Mouse (Mus musculus): ENCODE data around the gene Ubfd1.

The Ubfd1 gene

DNA sequence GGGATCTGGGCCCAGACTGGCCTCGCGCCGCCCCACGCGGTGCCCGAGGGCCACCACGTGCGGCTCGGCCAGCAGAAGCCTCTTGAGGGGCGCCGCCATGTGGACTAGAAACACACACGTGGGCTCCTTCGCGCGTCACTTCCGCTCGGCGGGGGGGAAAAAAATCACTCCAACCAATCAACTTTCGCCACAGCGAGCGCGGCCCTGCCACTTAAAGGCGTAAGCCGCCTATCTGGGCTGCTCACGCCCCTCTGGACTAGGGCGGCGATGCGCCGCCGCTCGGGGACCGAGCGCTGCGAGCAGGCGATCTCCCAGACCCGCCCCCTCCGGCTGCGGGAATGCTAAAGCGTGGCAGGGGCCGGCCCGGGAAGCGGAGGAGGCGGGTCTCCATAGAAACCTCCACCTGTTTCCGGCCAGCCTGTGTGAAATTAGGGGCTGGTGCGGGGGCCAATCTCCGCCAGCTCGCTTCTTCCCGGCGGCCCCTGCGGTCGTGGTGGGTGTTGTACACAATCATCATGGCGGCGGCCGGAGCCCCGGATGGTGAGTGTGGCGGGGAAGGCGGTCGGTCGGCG lies at the start of gene Ubfd1, which contains the start of gene Ears2:
TSS of gene Ubfd1 (plus strand) at position 231 of the 572 bp plus-strand sequence.
TSS of gene Ears2 (minus strand) at position 319 of the 572 bp plus-strand sequence.
- DNase-seq: peak; percentile 97

DNA sequence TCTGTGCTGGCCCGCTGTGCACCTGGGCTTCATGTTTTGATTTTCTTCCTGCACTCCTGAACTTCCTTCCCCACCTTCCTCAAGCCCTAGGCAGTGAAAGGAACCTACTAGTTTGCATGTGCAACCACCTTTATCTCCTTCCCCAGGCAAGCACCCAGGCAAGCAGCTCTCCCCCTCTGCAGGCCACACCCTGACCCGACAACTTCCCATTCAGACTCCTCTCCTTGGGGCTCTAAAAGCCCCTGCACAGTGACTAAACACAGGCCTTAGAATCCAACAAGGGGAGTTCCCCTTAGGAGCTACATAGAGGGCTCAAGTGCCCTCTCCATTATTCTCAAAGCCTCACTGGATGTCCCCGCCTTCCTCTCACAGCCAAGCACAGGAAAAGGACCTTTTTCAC lies 48.7 kb upstream of the Ubfd1 start:
- peak; percentile 19 for DNase-seq

DNA sequence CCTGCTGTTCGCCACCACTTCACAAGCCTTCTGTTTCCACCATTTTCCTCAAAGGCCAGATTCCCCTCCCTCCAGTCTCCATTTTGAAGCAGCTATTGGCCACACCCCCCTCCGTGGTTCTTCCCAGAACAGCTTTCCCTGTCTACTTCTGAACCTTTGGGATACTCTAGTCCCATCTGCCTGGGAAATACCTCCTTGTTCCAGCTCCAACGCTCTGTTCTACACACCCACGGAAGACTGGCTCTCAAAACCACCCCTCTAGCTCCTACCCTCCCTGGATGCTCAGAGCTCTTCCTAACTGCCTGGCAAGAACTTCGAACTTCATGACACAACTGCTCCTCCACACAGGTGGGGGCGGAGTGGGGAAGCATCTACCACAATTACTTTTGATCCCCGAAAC lies 48.0 kb upstream of the Ubfd1 start:
- DNase-seq: no peak

DNA sequence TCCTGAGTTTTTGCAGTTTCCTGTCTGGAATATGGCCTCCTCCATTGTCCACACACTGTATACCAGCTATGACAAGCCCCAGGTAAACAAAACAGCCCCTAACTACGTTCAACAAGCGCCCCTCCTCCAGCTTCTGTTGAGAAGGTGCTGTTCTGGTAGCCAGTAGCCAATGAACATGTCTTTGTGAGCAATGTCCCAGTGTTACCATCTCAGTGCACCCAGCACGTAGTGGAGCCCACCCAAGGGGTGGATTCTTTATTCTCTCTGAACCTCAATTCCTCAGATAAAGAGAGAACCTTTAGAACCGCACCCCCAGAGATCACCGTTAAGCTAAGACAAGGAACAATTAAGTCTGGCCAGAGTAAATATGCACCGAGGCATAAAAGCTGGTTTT lies 46.7 kb upstream of the Ubfd1 start:
- peak; percentile 8 for DNase-seq

DNA sequence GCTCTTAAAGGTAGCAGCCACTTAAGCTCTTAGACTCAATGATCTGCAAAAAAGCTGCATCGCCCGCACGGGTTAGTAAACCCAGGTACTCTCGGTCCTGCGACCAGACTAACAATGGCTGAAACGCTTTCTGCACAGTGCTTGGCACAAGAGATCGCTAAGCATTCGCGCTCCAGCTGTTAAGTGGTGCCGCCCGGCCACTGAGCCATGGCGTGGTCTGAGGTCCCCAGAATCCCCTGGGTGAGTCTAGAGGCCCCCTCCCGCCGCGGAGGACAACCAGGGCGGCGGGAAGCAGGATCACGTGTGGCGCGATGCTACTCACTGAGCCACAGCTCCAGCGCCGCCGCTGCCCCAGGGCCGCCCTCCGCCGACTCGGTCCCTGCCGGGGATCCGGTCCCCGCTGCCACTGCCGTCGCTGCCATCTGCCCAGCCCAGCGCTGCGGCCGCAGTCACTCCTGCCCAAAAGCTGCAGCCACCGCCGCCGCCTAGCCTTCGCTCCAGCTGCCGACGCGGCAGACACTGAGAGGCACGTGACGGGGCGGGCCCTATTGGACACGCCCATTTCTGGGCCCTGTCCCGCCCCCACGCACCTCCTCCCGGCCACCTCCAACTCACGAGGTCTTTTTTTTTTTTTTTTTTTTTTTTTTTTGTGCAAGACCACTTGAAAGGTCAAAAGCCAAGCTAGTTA lies 46.2 kb upstream of the Ubfd1 start, which contains the start of gene Gga2:
TSS of gene Gga2 (minus strand) at position 556 of the 688 bp plus-strand sequence.
- peak; percentile 92 for DNase-seq

DNA sequence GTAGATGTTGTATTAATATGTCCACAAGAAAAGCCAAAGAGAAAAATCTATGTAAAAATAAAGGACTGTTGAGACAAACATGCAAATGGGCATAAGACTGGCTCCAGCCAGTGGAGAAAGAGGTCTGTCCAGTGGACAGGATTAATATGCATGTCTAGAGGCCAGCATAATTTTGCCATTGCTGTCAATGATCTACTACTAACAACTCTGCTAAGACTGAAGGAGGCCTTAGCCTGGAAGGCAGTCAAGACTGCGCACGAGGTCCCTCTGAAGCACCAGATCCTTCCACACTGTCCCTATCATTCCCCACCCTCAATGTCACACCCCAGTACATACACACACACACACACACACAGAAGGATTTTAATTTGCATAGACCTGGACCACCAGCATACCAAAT lies 44.8 kb upstream of the Ubfd1 start:
- DNase-seq: no peak

DNA sequence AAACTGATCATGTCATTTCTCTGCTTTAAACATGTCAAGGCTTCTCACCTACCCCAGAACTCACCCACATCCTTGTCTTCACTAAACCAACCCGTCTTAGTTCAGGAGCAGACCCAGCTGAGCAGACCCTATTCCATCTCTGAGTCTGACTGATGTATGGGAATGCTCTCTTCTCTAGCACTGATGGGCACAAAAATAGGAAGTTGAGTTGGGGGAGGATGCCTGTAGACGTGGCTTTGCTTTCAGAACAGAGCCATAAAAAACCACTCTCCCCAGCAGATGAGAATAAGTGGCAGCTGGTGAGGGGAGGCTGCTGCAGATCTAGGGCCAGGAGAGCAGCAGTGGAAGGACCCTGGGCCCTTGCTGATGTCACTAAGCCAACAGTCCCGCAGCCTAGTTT lies 33.6 kb upstream of the Ubfd1 start:
- no peak for DNase-seq

DNA sequence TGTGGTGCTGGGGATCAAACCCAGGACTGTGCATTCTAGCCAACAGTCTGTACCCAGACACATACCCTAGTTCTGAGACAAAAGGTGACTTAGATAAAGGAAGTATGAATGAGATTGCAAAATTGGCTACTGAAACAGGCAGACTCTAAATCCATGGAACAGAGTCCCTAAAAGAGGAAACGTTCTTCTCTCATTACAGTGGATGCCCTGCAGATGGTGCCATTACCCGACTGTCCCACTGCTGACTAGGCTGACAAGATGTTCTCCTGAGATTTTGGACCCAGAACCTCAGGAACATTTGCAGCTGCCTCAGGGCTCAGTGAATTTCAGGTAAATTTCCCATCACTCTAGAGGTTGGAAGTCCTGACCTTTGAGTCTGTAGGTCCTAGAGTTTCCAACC lies 32.6 kb upstream of the Ubfd1 start:
- DNase-seq: peak; percentile 46

DNA sequence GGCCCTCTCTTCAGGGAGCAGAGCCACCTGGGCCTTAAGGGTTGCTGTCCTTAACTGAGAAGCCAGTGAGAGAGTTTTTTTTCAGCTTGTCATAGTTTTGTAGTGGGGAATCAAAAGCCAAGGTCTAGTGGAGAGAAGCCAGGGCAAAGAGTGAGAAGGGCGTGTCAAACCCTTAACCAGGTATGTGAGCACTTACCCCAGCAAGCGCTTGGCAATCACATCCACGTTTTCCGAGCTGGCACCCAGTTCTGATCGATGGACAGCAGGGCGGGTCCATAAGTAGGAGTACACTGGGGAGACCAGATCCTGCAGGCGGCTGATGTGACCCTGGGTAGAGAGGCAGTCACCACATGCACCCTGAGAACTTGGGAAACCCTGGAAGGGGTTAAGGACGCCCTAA lies 22.9 kb upstream of the Ubfd1 start:
- peak; percentile 16 for DNase-seq

DNA sequence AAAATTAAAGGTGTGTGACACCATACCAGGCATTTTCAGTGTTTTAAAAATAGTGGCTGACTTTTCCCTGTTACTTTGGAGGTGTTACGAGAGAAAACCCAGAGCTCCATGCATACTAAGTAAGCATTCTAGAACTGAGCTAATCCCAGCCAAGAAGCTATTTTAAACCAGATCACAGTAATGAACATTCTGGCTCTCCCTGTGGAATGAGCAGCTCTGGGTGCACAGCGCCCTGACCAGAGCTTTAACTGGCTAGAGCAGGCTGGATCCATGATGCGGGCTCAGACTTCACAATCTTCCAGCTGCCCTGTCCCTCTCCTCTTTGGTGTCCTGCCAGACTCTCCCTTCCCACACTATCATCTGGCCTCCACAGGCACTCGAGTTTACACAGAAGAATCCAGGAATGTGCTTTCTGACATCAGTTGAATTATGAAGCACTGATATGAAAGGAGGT lies 21.8 kb upstream of the Ubfd1 start:
- DNase-seq: peak; percentile 70

DNA sequence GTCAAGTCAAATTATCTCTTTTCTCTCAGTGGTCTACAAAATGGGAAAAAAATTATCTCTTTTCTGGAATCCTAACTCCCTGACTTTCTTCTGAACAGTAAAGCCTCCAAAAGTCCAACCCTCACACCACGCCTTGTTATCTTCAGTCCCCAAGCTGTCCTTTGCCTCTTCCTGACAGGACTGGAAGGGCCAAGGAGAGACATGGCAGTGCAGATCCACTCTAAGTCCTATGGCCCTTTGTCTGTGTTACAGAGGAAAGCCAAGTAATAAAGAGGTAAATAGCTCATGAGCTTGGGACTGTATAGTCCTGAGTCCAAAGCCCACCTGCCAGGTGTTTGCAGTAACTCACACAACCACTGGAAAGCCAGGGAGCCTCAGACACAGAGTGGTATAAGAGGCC lies 21.3 kb upstream of the Ubfd1 start:
- no peak for DNase-seq

DNA sequence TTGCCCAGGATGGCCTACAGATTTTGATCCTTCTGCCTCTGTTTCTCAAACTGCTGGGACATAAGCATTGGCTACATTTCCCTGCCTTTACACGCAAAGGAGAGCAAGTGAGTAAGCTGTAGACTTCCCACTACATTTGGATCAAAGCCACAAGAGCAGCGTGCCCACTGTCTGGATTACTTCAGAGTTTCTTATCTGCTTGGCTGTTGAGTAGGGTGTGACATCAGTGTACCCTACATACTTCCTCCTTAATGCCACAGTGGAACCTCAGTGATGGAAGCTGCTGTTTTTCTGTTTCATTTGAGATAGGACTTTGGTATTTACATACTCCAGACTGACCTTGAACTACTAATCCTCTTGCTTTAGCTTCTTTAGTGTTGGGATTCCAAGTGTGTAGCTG lies 20.2 kb upstream of the Ubfd1 start:
- no peak for DNase-seq

DNA sequence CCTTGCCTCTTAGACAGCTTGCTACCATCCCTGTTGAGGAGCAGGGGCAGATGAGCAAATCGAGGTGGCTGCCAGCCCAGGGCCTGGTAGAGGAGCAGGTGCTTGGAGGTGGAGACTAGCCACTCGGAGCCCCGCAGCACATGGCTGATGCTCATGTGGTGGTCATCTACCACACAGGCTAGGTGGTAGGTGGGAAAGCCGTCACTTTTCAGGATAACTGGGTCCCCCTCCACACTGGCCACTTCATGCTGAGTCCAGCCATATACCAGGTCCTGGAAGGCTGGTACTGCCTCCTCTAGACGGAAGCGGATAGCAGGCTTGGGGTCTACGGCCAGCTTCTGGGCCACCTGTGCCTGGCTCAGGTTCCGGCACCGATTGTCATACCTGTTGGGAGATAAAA lies 18.8 kb upstream of the Ubfd1 start:
- no peak for DNase-seq

DNA sequence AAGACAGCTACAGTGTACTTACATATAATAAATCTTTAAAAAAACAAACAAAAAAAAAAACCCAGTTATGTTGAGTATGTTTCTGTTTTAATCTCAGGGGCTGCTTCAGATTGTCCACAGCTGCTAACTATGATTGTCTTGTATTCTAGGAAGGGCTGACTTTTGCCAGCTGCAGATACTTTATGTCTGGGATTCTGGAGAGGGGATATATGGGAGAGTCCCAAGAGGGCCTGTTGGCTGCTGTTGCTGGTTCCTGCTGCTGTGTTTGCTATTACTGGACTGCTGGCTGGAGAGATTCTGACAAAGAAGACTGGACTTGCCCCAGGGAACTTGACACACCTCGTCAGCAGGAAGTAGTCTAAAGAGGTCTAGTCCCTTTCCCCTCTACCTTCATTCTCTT lies 16.1 kb upstream of the Ubfd1 start:
- peak; percentile 38 for DNase-seq

DNA sequence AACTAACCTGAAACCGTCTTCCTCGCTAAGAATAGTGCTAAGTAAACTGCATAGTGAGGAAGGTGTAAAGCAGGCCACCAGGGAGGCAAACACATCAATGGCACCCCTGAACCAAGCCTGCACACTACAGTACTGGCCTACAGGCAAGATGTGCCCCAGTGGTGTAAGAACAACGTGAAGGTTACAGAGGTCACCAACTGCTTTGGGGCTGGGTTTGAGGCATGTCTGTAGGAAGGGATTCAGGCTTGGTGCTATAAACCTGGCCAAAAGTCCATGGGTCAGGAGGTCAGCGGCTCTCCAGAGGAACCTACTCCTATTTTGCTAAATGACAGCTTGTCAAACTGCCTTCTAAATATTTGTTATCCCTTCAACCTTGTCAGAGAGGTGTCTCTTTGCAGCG lies 10.3 kb upstream of the Ubfd1 start:
- DNase-seq: no peak

DNA sequence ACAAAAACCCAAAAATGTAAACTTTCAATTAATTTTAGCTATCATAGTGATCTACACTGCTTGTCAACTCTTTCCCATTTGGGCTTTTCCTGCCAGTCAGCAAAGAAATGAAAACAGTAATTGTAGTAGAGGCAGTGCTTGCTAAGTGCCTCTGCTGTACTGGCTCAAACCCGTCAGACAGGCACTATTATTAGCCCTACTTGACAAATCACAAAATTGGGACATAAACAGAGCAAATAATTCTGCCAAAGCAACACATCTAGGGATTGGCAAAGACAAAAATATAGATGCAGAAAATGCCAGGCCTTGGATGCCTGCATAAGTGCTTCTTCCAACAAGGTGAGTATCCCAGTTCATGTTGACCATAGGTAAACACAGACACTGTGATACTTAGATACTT lies 1.3 kb upstream of the Ubfd1 start:
- DNase-seq: no peak

DNA sequence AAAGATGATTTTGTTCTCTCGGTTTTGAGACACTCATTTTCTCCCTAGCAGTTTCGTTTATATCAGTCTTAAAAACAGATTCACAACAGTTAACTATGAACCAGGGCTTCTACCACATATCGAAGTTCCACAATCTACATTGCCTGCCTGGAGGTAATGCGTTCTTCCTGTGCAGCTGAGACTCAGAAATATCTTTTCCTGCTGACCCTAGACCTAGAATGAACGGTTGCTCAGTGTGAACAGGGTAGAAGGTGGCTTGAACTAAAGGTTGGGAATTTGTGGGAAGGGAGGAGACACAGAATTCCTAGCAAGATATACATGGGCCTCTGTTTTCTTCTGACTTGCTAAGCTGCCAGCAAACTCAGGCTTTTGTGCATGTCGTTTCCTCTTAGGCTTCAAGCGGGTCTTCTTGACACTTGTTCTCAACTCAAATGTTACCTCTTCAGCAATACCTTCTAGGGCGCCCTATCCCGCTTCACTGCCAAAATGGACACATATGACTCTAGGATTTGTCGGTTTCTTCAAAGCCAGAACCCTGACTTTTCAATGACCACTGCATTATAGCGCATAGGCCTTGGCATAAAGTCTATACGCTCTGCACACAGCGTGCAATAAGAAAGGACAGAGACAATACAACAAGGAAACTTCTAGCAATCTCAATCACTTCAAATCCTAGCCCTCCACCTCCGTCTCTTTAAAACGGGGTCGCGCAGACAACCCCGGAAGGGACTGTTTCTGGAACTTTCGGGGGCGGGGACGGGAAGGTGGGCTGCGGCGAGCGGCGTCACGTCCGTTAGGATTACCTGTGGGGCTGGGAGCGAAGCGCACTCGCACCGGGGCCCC lies 652 bp upstream of the Ubfd1 start:
- peak; percentile 9 for DNase-seq

DNA sequence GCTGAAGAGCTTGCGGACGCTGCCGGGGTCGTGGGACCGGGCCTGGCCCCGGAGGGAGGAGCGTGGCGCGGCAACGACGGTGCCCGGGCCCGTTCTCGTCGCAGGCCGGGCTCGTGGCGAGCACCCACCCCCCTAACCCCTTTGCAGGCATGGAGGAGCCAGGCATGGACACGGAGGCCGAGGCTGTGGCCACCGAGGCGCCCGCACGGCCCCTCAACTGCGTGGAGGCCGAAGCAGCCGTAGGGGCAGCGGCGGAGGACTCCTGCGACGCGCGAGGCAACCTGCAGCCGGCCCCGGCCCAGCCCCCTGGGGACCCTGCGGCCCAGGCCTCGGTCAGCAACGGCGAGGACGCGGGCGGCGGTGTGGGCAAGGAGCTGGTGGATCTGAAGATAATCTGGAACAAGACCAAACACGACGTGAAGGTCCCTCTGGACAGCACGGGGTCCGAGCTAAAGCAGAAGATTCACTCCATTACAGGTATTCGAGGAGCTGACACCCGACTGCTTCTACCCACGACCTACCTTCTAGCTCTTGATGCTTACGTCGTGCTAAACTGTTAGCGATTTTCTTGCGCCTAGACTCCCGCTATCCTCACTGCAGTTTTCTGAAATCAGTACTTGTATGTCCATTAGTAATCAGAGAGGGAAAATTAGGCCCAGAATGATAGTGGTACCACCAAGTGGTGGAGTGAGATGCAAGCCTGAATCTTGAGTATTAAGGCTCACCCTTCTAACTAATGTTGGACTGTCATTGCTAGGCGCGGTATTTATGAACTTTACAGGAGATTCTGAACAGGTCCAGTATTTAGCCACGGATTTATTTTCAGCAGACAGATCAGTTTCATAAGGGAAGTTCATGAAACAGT lies 774 bp downstream of the Ubfd1 start:
- peak; percentile 25 for DNase-seq

DNA sequence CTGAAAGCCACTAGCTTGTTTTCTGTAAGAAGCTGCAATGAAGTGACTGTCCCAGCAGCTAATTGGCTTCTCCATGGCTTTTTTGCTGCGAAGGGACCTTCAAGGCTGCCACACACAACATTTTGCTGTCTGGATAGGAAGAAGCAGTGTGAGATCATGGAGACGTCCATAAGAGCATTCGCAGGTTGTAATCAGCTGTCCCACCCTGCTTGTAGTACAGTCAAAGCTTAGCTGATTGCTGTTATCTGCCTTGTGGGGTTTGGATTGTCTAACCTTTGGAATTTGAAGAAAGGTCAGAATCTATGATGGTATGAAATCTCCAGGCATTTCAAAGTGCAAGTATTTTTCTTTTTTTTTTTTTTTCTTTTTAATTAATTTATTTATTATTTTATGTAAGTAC lies 7.4 kb downstream of the Ubfd1 start:
- DNase-seq: no peak

DNA sequence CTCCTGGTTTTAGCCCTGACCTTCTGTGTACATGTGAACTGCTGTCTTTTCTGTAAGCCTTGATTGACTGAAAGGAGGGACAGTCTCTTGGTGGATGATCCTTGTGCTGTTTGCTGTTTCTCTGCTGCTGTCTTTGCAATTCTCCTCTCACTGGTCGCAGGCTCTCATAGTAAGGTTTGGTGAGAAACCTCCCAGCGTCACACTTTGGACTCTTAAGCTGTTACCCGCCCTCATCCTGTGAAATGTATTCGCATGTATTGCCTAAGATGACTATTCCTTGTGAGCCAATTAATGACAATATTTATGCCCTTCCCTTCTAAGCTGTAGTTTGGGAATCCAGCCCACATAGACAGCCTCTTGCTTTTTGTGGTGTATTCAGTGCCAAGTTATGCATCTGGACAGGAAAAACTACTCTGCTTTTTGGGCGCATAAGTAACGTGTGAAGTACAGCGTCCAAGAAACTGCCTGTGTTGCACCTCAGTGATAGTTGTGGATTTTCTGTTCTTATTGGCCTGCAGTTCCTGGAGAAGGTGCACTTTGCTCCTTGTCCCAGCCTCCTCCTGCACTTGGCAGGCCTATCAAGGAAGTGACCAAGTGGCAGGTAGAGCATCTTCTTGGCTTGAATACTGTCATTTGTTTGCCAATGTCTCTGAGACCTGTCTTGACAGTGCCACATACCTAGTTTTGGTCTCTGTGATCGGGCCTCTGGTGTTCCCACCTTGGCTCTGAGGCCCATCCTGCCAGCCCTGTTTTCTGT lies 13.0 kb downstream of the Ubfd1 start:
- DNase-seq: no peak

DNA sequence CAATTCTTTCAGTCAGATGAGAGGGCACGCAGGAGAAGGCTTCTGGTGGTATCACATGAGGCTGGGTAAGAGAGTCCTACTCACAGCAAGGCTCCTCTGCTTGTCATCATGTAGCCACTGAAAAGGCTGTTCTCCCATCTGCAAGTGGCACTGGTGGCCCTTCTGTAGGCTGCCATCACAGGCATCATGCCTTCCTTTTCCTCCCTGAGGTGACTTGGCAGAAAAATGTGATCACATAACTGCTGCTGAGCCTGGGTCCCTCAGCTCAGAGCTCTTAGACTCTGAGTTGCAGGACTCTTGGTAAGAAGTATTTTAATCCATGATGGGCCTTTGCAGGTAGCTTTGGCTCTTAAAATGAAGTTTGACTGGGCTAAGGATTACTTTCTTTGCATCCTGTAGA lies 14.1 kb downstream of the Ubfd1 start:
- no peak for DNase-seq
